Mouse (Mus musculus): ENCODE measurements around the gene Bves. TPM values are rescaled to one million over a fixed set of nuclear protein-coding genes. Genes with fewer than 3 reads are reported as not detected.

Gene Bves
- polyA plus RNA-seq, 1 experiment from 2014 or later, result 2.1 TPM

- Histone ChIP-seq H3K4me3 (replicated peaks) (no peak overlapping the region), H3K9me3 (replicated peaks) (no peaks in the 10 kb centered on the region), H3K4me1 (no peaks in the 10 kb centered on the region), H3K9ac (no peak overlapping the region), H3K27ac (no peak overlapping the region), H3K4me2 (no peak overlapping the region), H3K36me3 (no peaks in the 10 kb centered on the region), H3K27me3 (no peaks in the 10 kb centered on the region)
- WGBS, result 45% methylated on average over 5 of the region's 5 CpGs
- ATAC-seq (replicated peaks; ENCODE audit: low FRiP score), result no peak
Observed at GRCm38 (mm10) chr10:45363396-45363795, 27.8 kb downstream of the Bves start.

GRCm38 (mm10) chr10:45366987-45367705, 31.6 kb downstream of the Bves start:
- WGBS, result 87% methylated on average over 17 of the region's 17 CpGs
- no peak for ATAC-seq (replicated peaks; ENCODE audit: low FRiP score)

DNA sequence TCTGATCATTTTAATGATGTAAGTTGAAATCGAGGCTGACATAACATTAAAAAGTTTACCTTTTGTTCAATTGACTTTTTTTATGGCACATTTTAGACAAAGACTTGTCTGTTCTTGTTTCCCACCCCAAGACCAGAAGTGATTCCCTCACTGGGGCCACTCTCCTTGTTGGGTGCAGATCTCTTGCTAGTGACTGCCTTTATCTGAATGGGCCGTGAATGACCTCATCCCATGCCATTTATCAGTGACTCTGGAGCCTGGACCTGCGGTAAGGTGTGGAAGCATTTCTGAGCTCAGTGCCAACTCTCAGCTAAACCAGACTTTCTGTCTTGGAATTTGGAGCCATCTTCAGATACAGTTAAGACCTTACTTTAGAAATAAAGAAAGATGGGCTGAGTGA, 34.1 kb downstream of the Bves start:
- ATAC-seq (replicated peaks; ENCODE audit: low FRiP score), result no peak
- 77% methylated on average over 3 of the region's 3 CpGs for WGBS

More at GRCm38 (mm10) chr10:45366987-45367705, 31.6 kb downstream of the Bves start:
- Histone ChIP-seq H3K36me3 (no peaks in the 10 kb centered on the region), H3K4me3 (replicated peaks) (no peak overlapping the region), H3K9me3 (replicated peaks) (no peaks in the 10 kb centered on the region), H3K4me2 (no peak overlapping the region), H3K27ac (no peak overlapping the region), H3K27me3 (no peaks in the 10 kb centered on the region), H3K4me1 (no peaks in the 10 kb centered on the region), H3K9ac (no peak overlapping the region)

DNA sequence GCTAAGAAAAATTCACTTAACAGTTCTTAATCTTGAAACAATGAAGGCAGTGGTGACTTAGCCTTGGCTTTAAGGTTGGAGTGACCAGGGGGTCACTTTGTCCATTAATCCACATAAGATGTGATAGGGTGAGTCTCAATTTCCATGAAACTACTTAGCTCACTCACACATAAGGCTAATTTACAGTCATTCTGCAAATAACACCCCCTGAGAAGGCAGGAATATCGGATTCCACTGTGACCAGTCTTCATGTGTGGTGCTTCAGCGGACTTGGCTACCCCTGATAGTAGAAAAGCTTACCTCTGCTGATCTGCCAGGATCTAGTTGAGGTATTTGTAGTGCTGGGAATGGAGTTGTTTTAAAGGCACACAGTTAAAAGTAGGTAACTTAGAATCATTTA, 35.0 kb downstream of the Bves start:
- peak; percentile 57; the same call in 1 of the 2 replicates for ATAC-seq (replicated peaks; ENCODE audit: low FRiP score)
- 0 out of 2 replicates have a peak overlapping the region, but pooled peaks have one; percentile 9 for H3K27ac ChIP-seq
- H3K36me3 ChIP-seq, result no peaks in the 10 kb centered on the region
- 37% methylated on average over 2 of the region's 2 CpGs for WGBS
- no peaks in the 10 kb centered on the region for H3K9me3 ChIP-seq (replicated peaks)
- no peak overlapping the region for H3K4me2 ChIP-seq
- no peaks in the 10 kb centered on the region for H3K27me3 ChIP-seq
- no peak overlapping the region for H3K9ac ChIP-seq
- no peak overlapping the region for H3K4me3 ChIP-seq (replicated peaks)
- no peaks in the 10 kb centered on the region for H3K4me1 ChIP-seq

More for the DNA sequence above, 34.1 kb downstream of the Bves start:
- no peaks in the 10 kb centered on the region for H3K4me1 ChIP-seq
- no peak overlapping the region for H3K9ac ChIP-seq
- no peak overlapping the region for H3K4me3 ChIP-seq (replicated peaks)
- H3K27me3 ChIP-seq, result no peaks in the 10 kb centered on the region
- H3K36me3 ChIP-seq, result no peaks in the 10 kb centered on the region
- no peaks in the 10 kb centered on the region for H3K9me3 ChIP-seq (replicated peaks)
- no peak overlapping the region for H3K4me2 ChIP-seq
- no peak overlapping the region for H3K27ac ChIP-seq

GRCm38 (mm10) chr10:45372994-45373692, 37.6 kb downstream of the Bves start:
- no peaks in the 10 kb centered on the region for H3K27me3 ChIP-seq
- peak; percentile 50; the same call in 1 of the 2 replicates for ATAC-seq (replicated peaks; ENCODE audit: low FRiP score)
- 56% methylated on average over 4 of the region's 4 CpGs for WGBS
- H3K9ac ChIP-seq, result no peak overlapping the region
- H3K27ac ChIP-seq, result no peak overlapping the region
- H3K4me3 ChIP-seq (replicated peaks), result no peak overlapping the region
- H3K4me2 ChIP-seq, result no peak overlapping the region
- H3K4me1 ChIP-seq, result no peaks in the 10 kb centered on the region
- H3K9me3 ChIP-seq (replicated peaks), result no peaks in the 10 kb centered on the region
- no peaks in the 10 kb centered on the region for H3K36me3 ChIP-seq

DNA sequence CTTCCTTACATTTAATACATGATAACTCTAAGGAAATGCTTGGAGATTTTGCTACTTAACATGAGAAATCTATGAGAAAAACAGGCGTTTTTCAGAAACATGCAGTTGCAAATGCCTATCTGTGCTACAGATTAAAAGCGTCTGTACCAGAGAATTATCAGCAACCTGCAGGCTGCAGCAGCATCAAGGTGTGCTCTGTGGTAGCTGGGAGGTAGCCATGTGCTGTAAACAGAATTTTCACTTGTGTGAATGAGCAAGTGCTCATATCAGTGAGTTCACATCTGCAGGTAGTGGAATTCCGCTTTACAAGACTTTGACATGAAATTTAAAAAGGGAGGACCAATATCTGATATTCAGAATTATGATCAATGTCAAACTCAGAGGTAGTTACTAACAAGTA, 42.7 kb downstream of the Bves start:
- no peaks in the 10 kb centered on the region for H3K9me3 ChIP-seq (replicated peaks)
- H3K27ac ChIP-seq, result no peak overlapping the region
- H3K9ac ChIP-seq, result no peak overlapping the region
- 90% methylated on average over 3 of the region's 3 CpGs for WGBS
- H3K36me3 ChIP-seq, result no peaks in the 10 kb centered on the region
- no peaks in the 10 kb centered on the region for H3K4me1 ChIP-seq
- H3K4me3 ChIP-seq (replicated peaks), result no peak overlapping the region
- no peaks in the 10 kb centered on the region for H3K27me3 ChIP-seq
- no peak overlapping the region for H3K4me2 ChIP-seq
- no peak for ATAC-seq (replicated peaks; ENCODE audit: low FRiP score)

DNA sequence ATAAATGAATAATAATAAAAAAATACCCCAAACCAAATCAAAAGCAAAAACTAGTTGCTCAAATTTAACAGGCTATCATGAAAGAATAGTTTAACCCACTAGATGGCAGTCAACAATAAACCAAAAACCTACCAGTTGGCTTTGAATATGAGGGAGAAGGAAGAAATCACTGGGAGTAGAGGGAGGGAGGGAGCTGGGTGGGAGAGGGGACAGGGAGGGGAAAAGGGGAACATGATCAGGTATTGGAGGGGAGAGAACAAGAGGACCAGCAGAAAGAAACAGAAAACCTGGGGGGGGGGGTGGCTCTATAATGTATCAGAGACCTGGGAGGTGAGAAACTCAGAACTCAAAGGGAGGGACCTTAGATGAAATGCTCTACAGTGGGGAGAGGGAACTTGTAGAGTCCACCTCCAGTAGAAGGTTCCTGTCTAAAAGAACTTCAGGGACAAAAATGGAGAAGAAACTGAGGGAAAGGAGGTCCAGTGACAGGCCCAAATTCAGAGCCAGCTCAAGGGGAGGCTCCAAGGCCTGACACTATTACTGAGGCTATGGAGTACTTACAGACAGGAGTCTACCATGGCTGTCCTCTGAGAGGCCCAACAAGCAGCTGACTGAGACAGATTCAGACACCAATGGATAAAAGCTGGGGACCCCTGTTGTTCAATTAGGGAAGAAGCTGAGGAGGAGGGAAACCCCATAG, 46.5 kb downstream of the Bves start:
- Histone ChIP-seq H3K9ac (no peak overlapping the region), H3K4me3 (replicated peaks) (no peak overlapping the region), H3K27ac (no peak overlapping the region), H3K27me3 (no peaks in the 10 kb centered on the region), H3K9me3 (replicated peaks) (no peaks in the 10 kb centered on the region), H3K4me1 (no peaks in the 10 kb centered on the region), H3K4me2 (no peak overlapping the region), H3K36me3 (no peaks in the 10 kb centered on the region)
- ATAC-seq (replicated peaks; ENCODE audit: low FRiP score), result no peak

- no peaks in the 10 kb centered on the region for H3K4me1 ChIP-seq
- ATAC-seq (replicated peaks; ENCODE audit: low FRiP score), result no peak
- no peak overlapping the region for H3K4me3 ChIP-seq (replicated peaks)
- WGBS, result 49% methylated on average over 3 of the region's 3 CpGs
- no peak overlapping the region for H3K4me2 ChIP-seq
- H3K27ac ChIP-seq, result no peak overlapping the region
- no peaks in the 10 kb centered on the region for H3K27me3 ChIP-seq
- H3K9ac ChIP-seq, result no peak overlapping the region
- H3K9me3 ChIP-seq (replicated peaks), result no peaks in the 10 kb centered on the region
- H3K36me3 ChIP-seq, result no peaks in the 10 kb centered on the region
Observed at GRCm38 (mm10) chr10:45382637-45382958, 47.0 kb downstream of the Bves start.

GRCm38 (mm10) chr10:45398211-45398610, 62.6 kb downstream of the Bves start:
- H3K4me3 ChIP-seq (replicated peaks), result no peak overlapping the region
- ATAC-seq (replicated peaks; ENCODE audit: low FRiP score), result no peak
- no peak overlapping the region for H3K27ac ChIP-seq
- no peak overlapping the region for H3K4me2 ChIP-seq
- H3K9me3 ChIP-seq (replicated peaks), result no peaks in the 10 kb centered on the region
- H3K36me3 ChIP-seq, result no peaks in the 10 kb centered on the region
- H3K27me3 ChIP-seq, result no peaks in the 10 kb centered on the region
- H3K9ac ChIP-seq, result no peak overlapping the region
- 91% methylated on average over 1 of the region's 1 CpGs for WGBS
- no peaks in the 10 kb centered on the region for H3K4me1 ChIP-seq

GRCm38 (mm10) chr10:45399702-45400243, 64.2 kb downstream of the Bves start:
- Histone ChIP-seq H3K9me3 (replicated peaks) (no peaks in the 10 kb centered on the region), H3K4me3 (replicated peaks) (no peak overlapping the region), H3K9ac (no peak overlapping the region), H3K36me3 (no peaks in the 10 kb centered on the region), H3K27me3 (no peaks in the 10 kb centered on the region), H3K27ac (no peak overlapping the region), H3K4me1 (no peaks in the 10 kb centered on the region), H3K4me2 (no peak overlapping the region)
- 55% methylated on average over 7 of the region's 7 CpGs for WGBS
- no peak for ATAC-seq (replicated peaks; ENCODE audit: low FRiP score)

- no peak overlapping the region for H3K4me2 ChIP-seq
- H3K9ac ChIP-seq, result no peak overlapping the region
- H3K9me3 ChIP-seq (replicated peaks), result no peaks in the 10 kb centered on the region
- no peak overlapping the region for H3K4me3 ChIP-seq (replicated peaks)
- no peak for ATAC-seq (replicated peaks; ENCODE audit: low FRiP score)
- no peaks in the 10 kb centered on the region for H3K36me3 ChIP-seq
- no peak overlapping the region for H3K27ac ChIP-seq
- WGBS, result 32% methylated on average over 10 of the region's 10 CpGs
- no peaks in the 10 kb centered on the region for H3K4me1 ChIP-seq
- H3K27me3 ChIP-seq, result no peaks in the 10 kb centered on the region
Observed at GRCm38 (mm10) chr10:45410624-45411341, 75.2 kb downstream of the Bves start.
